Mouse (Mus musculus) midbrain, embryonic 11.5 days (tissue): Measurements from ENCODE around the gene Capn7. TPM values are rescaled to one million over a fixed set of nuclear protein-coding genes. Genes with fewer than 3 reads are reported as not detected.

Source experiments
- ATAC-seq: fragments of 200-750 bp; cut with Nextera tagmentation; 2 replicates; pipeline ENCODE4 v1.8.0; 2017; ENCODE audit warnings: moderate TSS enrichment, moderate library complexity; ENCODE audit not compliant: low FRiP score
- DNase-seq: peaks from one replicate; pipeline ENCODE4 v3.0.0; 2015; ENCODE audit warnings: low spot score; ENCODE audit errors: missing footprints
- H3K27ac ChIP-seq: fragments of 300-500 bp; sonication (generic); 2 replicates; pipeline ENCODE4 v1.5.1; 2014; ENCODE audit warnings: low read depth, low read length
- H3K27me3 ChIP-seq: fragments of 300-500 bp; sonication (generic); 2 replicates; pipeline ENCODE4 v1.6.1; 2014; ENCODE audit warnings: mild to moderate bottlenecking, low read length, moderate library complexity, mixed read lengths; ENCODE audit not compliant: control insufficient read depth, insufficient read depth
- H3K36me3 ChIP-seq: fragments of 300-500 bp; sonication (generic); 2 replicates; pipeline ENCODE4 v1.6.1; 2014; ENCODE audit warnings: mild to moderate bottlenecking, low read length, moderate library complexity, mixed read lengths; ENCODE audit not compliant: control insufficient read depth, insufficient read depth
- H3K4me1 ChIP-seq: fragments of 300-500 bp; sonication (generic); 2 replicates; pipeline ENCODE4 v1.6.1; 2014; ENCODE audit warnings: low read length; ENCODE audit not compliant: control insufficient read depth, insufficient read depth
- H3K4me2 ChIP-seq: fragments of 300-500 bp; sonication (generic); 2 replicates; pipeline ENCODE4 v1.6.1; 2014; ENCODE audit warnings: mild to moderate bottlenecking, moderate library complexity
- H3K4me3 ChIP-seq: fragments of 300-500 bp; sonication (generic); 2 replicates; pipeline ENCODE4 v1.5.1; 2014; ENCODE audit warnings: low read depth, low read length
- H3K9ac ChIP-seq: fragments of 300-500 bp; sonication (generic); 2 replicates; pipeline ENCODE4 v1.6.1; 2014; ENCODE audit warnings: low read length
- H3K9me3 ChIP-seq: fragments of 300-500 bp; sonication (generic); 2 replicates; pipeline ENCODE4 v1.6.1; 2016; ENCODE audit warnings: low read length; ENCODE audit not compliant: control insufficient read depth
- WGBS: fragments of 180-500 bp; shearing (Covaris S2); extraction: QIAGEN DNeasy Blood & Tissue Kit; methylation state at CpG from one replicate; pipeline ENCODE4 v1.1.7; 2014; 5-methylcytosine and 5-hydroxymethylcytosine counted together
- polyA plus RNA-seq: library from polyadenylated mRNA; unstranded; fragments of >200 nt; fragmentation: Nextera tagmentation; extraction: Ambion mirVana; gene quantifications from 2 replicates; pipeline ENCODE4 v1.2.1, GENCODE M21; 2014

Gene Capn7
- polyA plus RNA-seq, 1 experiment from 2014 or later, result 45.5 TPM

DNA sequence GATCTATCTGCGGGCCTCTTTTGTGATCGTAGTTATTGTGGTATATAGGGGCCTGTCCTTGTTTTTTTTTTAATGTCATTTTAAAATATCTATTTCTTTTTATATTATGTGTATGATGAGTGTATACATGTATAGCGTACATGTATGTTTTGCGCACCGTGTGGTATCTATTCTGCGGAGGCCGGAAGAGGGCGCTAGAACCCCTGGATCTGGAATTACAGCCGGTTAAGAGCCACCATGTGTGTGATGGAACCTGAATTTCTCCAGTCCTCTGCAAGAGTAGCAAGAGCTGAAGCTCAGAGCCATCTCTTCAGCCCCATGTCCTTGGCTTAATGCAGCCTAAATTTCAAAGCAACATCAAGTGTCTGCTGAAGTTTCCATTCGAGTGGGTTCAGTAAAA, 11.6 kb upstream of the Capn7 start:
- Histone ChIP-seq H3K4me2 (no peak overlapping the region), H3K27me3 (no peaks in the 10 kb centered on the region), H3K27ac (no peak overlapping the region), H3K9ac (no peak overlapping the region), H3K4me3 (no peak overlapping the region), H3K36me3 (no peaks in the 10 kb centered on the region), H3K9me3 (no peaks in the 10 kb centered on the region), H3K4me1 (no peaks in the 10 kb centered on the region)
- 62% methylated on average over 10 of the region's 10 CpGs for WGBS
- DNase-seq, result no peak
- no peak for ATAC-seq

DNA sequence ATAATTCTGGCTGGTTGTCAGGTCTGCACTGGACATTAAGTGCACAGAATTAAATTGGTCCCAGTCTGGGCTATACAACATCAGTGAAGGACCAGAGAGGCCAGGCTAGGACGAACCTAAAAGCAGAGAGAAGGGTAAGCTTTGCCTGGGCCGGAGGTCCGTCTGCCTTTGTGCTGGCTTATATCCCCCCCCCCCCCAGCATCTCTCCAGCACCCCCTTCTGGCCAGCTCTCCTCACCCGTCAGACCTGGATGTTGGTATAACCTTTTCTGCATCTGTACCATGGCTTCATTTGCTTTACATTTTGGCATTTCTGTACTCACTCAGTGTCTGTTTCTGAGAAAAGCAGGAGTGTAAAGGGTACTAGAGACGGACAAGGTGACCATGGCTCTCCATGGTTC, 10.9 kb upstream of the Capn7 start:
- no peak for DNase-seq
- 51% methylated on average over 5 of the region's 5 CpGs for WGBS

DNA sequence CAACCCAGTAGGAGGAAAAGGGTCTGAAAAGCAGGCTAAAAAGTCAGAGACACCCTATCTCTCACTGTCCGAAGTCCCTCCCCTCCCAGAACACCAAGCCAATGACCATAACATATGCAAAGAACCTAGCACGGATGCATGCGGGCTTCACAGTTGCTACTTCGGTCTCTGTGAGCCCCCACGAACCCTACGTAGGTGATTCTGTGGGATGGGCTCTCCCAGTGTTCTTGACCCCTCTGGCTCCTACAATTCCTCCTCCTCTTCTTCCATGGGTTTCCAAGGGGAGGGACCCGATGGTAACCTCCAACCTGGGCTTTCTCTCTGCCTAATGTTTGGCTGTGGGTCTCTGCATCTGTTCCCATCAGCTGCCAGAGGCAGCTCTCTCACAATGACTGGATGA, 9.7 kb upstream of the Capn7 start:
- H3K4me3 ChIP-seq, result no peak overlapping the region
- H3K27ac ChIP-seq, result no peak overlapping the region
- H3K9me3 ChIP-seq, result no peaks in the 10 kb centered on the region
- DNase-seq (no peak), ATAC-seq (no peak)
- 82% methylated on average over 7 of the region's 7 CpGs for WGBS
- H3K4me1 ChIP-seq, result no peaks in the 10 kb centered on the region
- H3K36me3 ChIP-seq, result no peaks in the 10 kb centered on the region
- no peak overlapping the region for H3K4me2 ChIP-seq
- H3K9ac ChIP-seq, result no peak overlapping the region
- no peaks in the 10 kb centered on the region for H3K27me3 ChIP-seq

More for the DNA sequence above, 10.9 kb upstream of the Capn7 start:
- Histone ChIP-seq H3K4me3 (no peak overlapping the region), H3K4me2 (no peak overlapping the region), H3K4me1 (no peaks in the 10 kb centered on the region), H3K27ac (no peak overlapping the region), H3K9ac (no peak overlapping the region), H3K36me3 (no peaks in the 10 kb centered on the region), H3K9me3 (no peaks in the 10 kb centered on the region), H3K27me3 (no peaks in the 10 kb centered on the region)
- ATAC-seq, result no peak

DNA sequence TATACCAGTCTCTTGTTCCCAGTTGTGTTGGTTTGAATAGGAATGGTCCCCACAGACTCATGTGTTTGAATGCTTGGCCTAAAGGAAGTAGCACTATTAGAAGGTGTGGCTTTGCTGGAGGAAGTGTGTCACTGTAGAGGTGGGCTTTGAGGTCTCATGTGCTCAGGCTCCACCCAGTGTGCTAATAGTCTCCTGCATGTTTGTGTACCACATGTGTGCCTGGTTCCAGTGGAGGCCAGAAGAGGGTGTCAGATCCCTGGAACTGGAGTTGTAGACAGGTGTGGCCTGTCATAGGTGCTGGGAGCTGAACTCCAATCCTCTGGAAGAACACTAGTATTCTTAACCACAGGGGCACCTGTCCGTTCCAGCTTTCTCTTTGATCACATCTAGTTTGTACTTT, 9.2 kb upstream of the Capn7 start:
- ATAC-seq (no peak), DNase-seq (no peak)
- H3K36me3 ChIP-seq, result no peaks in the 10 kb centered on the region
- no peak overlapping the region for H3K4me2 ChIP-seq
- H3K4me3 ChIP-seq, result no peak overlapping the region
- H3K9ac ChIP-seq, result no peak overlapping the region
- 88% methylated on average over 1 of the region's 1 CpGs for WGBS
- no peaks in the 10 kb centered on the region for H3K9me3 ChIP-seq
- no peaks in the 10 kb centered on the region for H3K27me3 ChIP-seq
- no peaks in the 10 kb centered on the region for H3K4me1 ChIP-seq
- H3K27ac ChIP-seq, result no peak overlapping the region

DNA sequence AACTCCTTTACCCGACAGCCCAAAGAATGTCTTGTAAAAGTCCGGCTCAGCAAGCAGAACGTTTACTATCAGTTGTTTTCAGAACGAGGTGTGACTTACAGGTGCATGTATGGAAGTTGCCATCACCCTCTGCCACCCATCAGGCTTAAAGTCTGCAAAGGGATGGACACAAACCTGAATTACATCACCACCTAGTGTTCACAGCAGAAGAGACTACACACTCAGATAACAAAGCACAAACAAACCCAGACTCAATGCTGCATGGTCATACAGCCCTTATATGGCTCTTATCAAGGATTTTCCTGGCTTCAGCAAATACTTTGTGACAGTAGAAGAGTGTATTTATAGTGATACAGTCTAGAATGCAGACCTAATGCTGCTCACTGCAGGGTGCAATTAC, 8.8 kb upstream of the Capn7 start:
- no peak for DNase-seq
- H3K27me3 ChIP-seq, result no peaks in the 10 kb centered on the region
- no peak overlapping the region for H3K27ac ChIP-seq
- H3K9ac ChIP-seq, result no peak overlapping the region
- no peaks in the 10 kb centered on the region for H3K4me1 ChIP-seq
- H3K4me2 ChIP-seq, result no peak overlapping the region
- no peak for ATAC-seq
- no peaks in the 10 kb centered on the region for H3K36me3 ChIP-seq
- no peak overlapping the region for H3K4me3 ChIP-seq
- H3K9me3 ChIP-seq, result no peaks in the 10 kb centered on the region
- WGBS, result 85% methylated on average over 4 of the region's 4 CpGs

DNA sequence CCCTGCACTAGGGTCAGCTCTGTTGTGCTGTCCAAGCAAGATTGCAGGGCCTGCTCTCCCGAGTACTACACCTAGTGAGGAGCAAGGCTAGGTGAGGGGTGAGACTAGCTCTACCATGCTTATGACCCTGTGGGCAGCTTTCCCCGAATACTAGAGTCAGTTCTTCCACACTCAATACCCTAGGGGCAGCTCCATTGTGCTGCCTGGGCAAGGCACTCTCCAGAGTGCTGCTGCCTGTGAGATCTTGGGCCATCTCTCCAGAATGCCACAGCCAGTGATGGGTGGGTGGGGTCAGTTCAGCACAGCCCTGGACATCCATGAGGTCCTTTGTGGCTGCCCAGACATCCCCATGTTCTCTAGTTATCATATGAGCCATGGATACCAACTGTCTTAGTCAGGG, 6.7 kb upstream of the Capn7 start:
- DNase-seq (no peak), ATAC-seq (no peak)
- Histone ChIP-seq H3K36me3 (no peaks in the 10 kb centered on the region), H3K4me1 (no peaks in the 10 kb centered on the region), H3K4me3 (no peak overlapping the region), H3K9me3 (no peaks in the 10 kb centered on the region), H3K27me3 (no peaks in the 10 kb centered on the region), H3K9ac (no peak overlapping the region), H3K4me2 (no peak overlapping the region), H3K27ac (no peak overlapping the region)
- 58% methylated on average over 2 of the region's 2 CpGs for WGBS

DNA sequence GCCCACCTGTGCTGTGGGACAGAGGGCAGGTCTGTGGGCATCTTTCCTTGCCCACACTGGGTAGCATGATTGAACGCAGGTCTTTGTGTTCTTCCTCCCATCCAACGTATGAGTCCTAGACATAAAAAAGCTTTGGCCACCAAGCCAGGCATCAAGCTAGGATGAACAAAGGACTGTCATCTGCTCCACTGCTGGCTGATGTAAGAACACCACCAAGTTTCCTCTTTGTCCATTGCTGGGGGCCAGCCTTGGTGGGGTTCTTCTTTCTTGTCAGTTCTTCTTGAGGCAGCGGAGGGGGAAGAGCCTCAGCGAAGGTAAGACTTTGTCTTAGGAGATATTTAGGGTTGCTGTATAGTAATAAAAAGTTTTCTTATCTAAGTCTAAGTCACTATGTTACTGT, 5.5 kb upstream of the Capn7 start:
- Histone ChIP-seq H3K9me3 (no peaks in the 10 kb centered on the region), H3K9ac (no peak overlapping the region), H3K4me3 (no peak overlapping the region), H3K4me1 (no peaks in the 10 kb centered on the region), H3K4me2 (no peak overlapping the region), H3K27ac (no peak overlapping the region), H3K36me3 (no peaks in the 10 kb centered on the region), H3K27me3 (no peaks in the 10 kb centered on the region)
- WGBS, result 80% methylated on average over 4 of the region's 4 CpGs
- DNase-seq, result no peak
- ATAC-seq, result no peak

DNA sequence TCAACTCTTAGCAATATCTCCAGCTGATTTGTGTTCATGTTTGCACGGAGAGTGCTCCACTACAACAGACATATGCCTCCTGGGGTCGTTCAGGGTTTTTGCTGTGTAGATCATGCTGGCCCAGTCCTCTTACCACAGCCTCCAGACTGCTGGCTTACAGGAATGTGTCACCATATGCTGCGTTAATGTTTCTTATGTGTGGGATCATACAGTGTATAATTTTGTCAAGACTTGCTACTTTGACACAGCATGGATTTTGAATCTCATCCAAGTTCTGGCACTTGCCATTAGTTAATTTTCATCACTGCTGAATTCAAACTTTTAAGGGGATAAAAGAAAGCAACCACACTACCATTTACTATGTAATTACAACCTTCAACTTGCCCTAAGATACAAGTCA, 673 bp upstream of the Capn7 start:
- Histone ChIP-seq H3K4me2 (peak overlapping the region; percentile 52), H3K36me3 (no peaks in the 10 kb centered on the region), H3K9me3 (no peaks in the 10 kb centered on the region), H3K9ac (peak overlapping the region; percentile 49; the same call in 1 of the 2 replicates), H3K4me1 (peaks cover 7% of the 10 kb centered on the region; the same call in 1 of the 2 replicates), H3K27ac (no peak overlapping the region), H3K4me3 (peak overlapping the region; percentile 78), H3K27me3 (no peaks in the 10 kb centered on the region)
- ATAC-seq (no peak), DNase-seq (no peak)
- WGBS, result 57% methylated on average over 3 of the region's 3 CpGs

DNA sequence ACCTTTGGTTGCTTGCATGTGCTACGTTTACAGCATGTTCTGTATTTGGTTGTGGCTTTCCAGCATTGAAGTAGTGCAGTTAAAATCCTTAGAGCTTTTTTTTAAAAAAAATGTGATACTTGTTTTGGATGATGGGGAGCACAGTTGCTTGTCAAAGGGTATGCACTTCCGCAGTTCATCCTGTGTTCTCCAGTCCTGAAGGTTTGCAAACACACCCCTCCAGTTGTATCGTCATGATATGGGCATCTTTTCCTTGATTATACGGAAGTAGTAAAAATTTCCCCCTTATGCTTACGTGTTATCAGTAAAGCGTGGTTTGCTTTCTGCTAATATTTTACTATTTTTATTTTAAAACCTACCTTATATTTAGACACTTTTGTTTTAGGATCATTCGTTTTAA, 968 bp downstream of the Capn7 start:
- ATAC-seq (no peak), DNase-seq (no peak)
- Histone ChIP-seq H3K4me2 (peak overlapping the region; percentile 70), H3K27ac (no peak overlapping the region), H3K9me3 (no peaks in the 10 kb centered on the region), H3K27me3 (no peaks in the 10 kb centered on the region), H3K4me3 (peak overlapping the region; percentile 78), H3K36me3 (no peaks in the 10 kb centered on the region), H3K4me1 (peaks cover 7% of the 10 kb centered on the region; the same call in 1 of the 2 replicates), H3K9ac (peak overlapping the region; percentile 83)
- 54% methylated on average over 7 of the region's 7 CpGs for WGBS

DNA sequence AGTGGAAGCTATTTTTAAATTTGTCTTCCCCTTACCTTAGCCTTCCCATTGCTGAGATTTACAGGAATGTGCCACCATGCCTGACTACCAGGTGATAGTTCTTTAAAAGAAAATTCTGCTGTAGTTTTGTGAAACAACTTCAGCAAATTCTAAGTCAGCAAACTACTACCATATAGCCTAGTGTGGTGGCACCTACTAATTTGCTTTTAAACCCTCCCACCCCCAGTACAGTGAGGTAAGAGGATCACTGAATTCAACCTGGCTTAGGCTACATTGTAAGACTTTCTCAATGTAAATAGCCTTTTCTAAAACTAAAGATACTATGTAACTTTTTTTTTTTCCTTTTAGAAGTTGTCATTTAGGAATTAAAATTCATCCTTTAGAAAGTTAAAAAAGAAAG, 1.5 kb downstream of the Capn7 start:
- Histone ChIP-seq H3K4me2 (peak overlapping the region; percentile 70), H3K9ac (peak overlapping the region; percentile 36; the same call in 1 of the 2 replicates), H3K4me3 (no peak overlapping the region), H3K27me3 (no peaks in the 10 kb centered on the region), H3K27ac (no peak overlapping the region), H3K4me1 (peaks cover 7% of the 10 kb centered on the region; the same call in 1 of the 2 replicates), H3K9me3 (no peaks in the 10 kb centered on the region), H3K36me3 (no peaks in the 10 kb centered on the region)
- DNase-seq (no peak), ATAC-seq (no peak)
